Mouse (Mus musculus) megakaryocyte, embryonic 14.5 days (primary cell): ENCODE data around the gene Alyref. TPM values are rescaled to one million over a fixed set of nuclear protein-coding genes. Genes with fewer than 3 reads are reported as not detected.
"Not testable (repeated sequence)": the region's sequence is repeated elsewhere in the genome, so short reads cannot be mapped to it uniquely, and the experiment has no call there.

Experiments used
- H3K27me3 ChIP-seq: replicated peaks from 2 replicates; pipeline ENCODE3; 2012; ENCODE audit warnings: inconsistent platforms
- H3K36me3 ChIP-seq: replicated peaks from 2 replicates; pipeline ENCODE3; 2012; ENCODE audit warnings: low read length, inconsistent platforms, mixed read lengths
- H3K4me1 ChIP-seq: 2 replicates; pipeline ENCODE4 v1.6.1; 2012; ENCODE audit warnings: inconsistent platforms
- H3K4me3 ChIP-seq: replicated peaks from 2 replicates; pipeline ENCODE3; 2012; ENCODE audit warnings: moderate library complexity, mild to moderate bottlenecking, inconsistent platforms
- H3K9me3 ChIP-seq: 2 replicates; pipeline ENCODE4 v1.6.1; 2012; ENCODE audit warnings: inconsistent platforms
- FLI1 ChIP-seq: IDR thresholded peaks from 2 replicates; pipeline ENCODE4 v1.6.1; 2012; ENCODE audit warnings: low read length, inconsistent platforms, mixed read lengths
- GATA1 ChIP-seq: IDR thresholded peaks from 3 replicates; pipeline ENCODE4 v1.6.1; 2012; ENCODE audit warnings: mixed read lengths, low read length, inconsistent platforms, borderline replicate concordance
- polyA plus RNA-seq: library from polyadenylated mRNA; stranded (reverse); fragments of >175 nt; gene quantifications from 2 replicates; pipeline ENCODE4 v1.2.3, GENCODE M21; 2012; ENCODE audit warnings: low replicate concordance; ENCODE audit not compliant: insufficient read depth

Alyref gene
- polyA plus RNA-seq, 1 experiment: 253 TPM

DNA sequence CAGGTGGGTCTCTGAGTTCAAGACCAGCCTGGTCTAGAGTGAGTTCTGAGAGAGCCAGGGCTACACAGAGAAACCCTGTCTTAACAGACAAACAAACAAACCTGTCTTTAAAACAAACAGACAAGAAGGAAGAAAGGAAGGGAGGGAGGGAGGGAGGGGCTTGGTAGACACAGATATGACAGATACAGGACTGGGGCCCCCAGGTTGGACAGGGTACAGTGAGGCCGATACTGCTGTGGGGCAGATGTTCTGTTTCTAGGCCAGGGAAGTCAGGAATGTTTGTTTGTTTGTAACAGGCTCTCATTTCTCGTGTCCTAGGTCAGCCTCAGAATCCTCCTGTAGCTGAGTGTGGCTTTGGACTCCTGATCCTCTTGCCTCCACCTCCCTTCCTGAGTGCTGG lies 5.4 kb upstream of the Alyref start:
- Histone ChIP-seq H3K9me3 (no peaks in the 10 kb centered on the region), H3K4me1 (peaks cover 59% of the 10 kb centered on the region), H3K4me3 (no peak overlapping the region), H3K36me3 (peaks cover 85% of the 10 kb centered on the region), H3K27me3 (no peaks in the 10 kb centered on the region)
- TF ChIP-seq FLI1 (no peak), GATA1 (no peak)

DNA sequence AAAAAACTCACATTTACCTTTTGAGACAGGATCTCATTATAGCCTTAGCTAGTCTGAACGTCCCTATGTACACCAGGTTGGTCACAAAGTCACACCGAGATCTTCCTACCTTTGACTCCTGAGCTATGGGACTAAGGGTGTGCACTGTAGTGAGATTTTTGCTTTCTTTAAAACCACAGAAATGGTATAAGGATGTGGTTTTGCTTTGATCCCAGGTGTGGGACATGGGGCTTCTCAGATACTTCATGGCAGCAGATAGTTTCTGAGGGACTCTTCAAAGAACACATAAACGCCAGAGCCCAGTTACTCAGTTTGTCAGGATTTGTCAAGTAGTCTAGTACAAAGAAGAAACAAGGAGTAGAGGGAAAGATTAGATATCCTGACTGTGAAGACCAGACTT lies 2.6 kb upstream of the Alyref start:
- Histone ChIP-seq H3K9me3 (no peaks in the 10 kb centered on the region), H3K27me3 (no peaks in the 10 kb centered on the region), H3K4me1 (peaks cover 54% of the 10 kb centered on the region), H3K36me3 (peaks cover 66% of the 10 kb centered on the region), H3K4me3 (no peak overlapping the region)
- TF ChIP-seq FLI1: no peak
- no peak for TF ChIP-seq GATA1

DNA sequence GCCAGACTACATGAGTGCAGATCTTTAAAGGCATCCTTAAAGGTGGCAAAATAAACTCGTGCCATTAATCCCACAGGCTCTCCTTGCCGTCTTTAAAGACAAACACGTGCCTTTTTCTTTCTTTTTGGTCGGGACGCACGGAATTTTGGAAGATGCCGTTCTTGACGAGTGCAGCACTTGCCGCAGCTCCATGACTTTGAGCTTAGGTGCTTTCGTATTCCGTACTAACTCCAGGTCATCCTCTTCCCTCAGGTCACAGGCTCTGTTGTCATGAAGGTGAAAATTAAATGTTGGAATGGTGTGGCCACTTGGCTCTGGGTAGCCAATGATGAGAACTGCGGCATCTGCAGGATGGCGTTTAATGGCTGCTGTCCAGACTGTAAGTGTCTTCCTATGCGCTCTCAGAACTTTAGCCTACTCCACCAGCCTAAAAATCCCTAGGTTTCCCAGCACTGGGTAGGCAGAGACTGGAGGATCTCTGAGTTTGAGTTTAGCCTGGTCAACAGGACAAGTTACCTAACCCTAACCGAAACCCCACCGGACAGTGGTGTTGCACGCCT lies 905 bp upstream of the Alyref start:
- Histone ChIP-seq H3K9me3 (no peaks in the 10 kb centered on the region), H3K4me1 (peaks cover 62% of the 10 kb centered on the region), H3K4me3 (peak overlapping the region; percentile 96), H3K27me3 (no peaks in the 10 kb centered on the region), H3K36me3 (peaks cover 64% of the 10 kb centered on the region)
- TF ChIP-seq GATA1: no peak
- TF ChIP-seq FLI1: no peak

DNA sequence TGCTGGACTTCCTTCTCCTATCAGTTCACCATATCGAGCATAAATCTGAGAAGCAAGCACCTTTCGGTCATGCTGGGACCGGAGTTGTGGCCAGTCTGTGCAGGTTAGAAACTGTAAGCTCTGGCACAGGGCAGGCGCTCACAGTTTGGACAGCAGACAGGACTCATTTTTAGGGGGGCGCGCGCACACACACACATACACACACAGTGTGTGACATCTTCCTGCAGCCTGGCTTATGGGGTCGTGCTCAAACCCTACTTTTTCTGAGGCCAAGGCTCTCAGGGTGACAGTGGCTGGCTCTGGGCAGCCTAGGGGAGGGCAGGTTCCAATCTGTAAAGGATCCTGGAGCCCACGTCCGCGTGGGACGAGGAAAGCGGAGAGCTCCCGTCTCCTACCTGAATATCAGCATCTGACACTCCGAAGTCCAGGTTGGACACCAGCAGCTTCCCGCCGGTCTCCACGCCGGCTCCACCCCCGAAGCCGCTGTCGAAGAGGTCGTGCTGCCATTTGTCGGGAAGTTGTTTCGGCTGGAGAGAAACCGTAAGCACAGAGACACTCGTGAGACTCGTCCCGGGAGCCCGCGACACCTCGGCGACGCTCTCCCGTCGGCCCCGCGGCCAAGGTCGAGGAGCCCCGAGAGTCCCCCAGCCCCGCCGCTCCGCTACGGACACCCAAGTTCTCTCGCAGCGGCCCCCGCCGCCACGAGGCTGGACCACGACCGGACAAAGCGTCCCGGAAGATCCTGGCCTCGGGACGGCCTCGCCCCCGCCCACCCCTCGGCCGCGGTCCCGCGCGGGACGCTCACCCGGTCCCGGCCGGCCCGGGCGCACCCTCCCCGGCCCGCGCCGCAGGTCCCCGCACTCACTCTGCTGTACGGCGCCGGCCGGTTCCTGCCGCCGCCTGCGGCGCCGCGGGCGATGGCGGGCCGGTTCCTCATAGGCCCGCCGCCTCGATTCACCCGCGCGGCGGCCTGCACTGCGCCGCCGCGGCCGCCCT lies 627 bp downstream of the Alyref start:
- TF ChIP-seq FLI1: no peak
- TF ChIP-seq GATA1: no peak
- H3K36me3 ChIP-seq: peaks cover 64% of the 10 kb centered on the region
- H3K4me1 ChIP-seq: peaks cover 66% of the 10 kb centered on the region
- H3K27me3 ChIP-seq: no peaks in the 10 kb centered on the region
- peak overlapping the region; percentile 96 for H3K4me3 ChIP-seq
- no peaks in the 10 kb centered on the region for H3K9me3 ChIP-seq

DNA sequence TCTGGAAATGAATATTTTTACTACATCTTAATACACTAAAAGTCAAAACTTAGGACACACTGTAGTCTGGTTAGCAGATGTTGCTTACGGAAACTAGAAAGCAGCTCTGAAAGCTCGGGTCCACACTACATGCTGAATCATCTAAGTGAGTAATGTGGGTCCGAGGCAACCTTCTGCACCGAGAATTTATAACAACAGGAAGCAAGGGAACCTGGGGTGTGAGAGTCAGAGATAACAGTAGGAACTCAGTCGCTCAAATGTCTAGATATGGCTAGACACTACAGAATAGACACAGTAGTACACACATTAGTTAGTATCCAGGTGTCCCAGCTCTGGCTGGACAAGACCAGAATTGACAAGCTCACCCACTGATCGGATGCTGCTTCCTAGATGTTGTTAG lies 9.6 kb downstream of the Alyref start:
- Histone ChIP-seq H3K4me3 (peak overlapping the region; percentile 8), H3K36me3 (peaks cover 87% of the 10 kb centered on the region), H3K27me3 (no peaks in the 10 kb centered on the region), H3K4me1 (peaks cover 19% of the 10 kb centered on the region), H3K9me3 (no peaks in the 10 kb centered on the region)
- TF ChIP-seq FLI1: no peak
- TF ChIP-seq GATA1: no peak

DNA sequence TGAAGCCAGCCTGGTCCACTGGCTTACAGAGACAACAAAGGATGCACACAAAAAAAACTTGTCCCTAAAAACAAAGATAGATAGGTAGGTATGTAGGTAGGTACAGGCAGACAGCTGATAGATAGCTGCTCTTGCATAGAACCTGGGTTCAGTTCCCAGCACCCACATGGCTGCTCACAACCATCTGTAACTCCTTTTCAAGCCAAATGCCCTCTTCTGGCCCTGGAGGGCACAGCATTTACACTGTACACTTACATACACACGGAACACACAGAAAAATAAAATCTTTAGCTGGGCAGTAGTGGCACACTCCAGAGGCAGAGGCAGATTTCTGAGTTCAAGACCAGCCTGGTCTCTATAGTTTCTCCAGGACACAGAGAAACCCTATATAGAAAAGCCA lies 14.2 kb downstream of the Alyref start:
- TF ChIP-seq GATA1 (no peak), FLI1 (no peak)
- Histone ChIP-seq H3K4me1 (peaks cover 36% of the 10 kb centered on the region), H3K9me3 (no peaks in the 10 kb centered on the region), H3K36me3 (peaks cover 58% of the 10 kb centered on the region), H3K27me3 (no peaks in the 10 kb centered on the region), H3K4me3 (no peak overlapping the region)

DNA sequence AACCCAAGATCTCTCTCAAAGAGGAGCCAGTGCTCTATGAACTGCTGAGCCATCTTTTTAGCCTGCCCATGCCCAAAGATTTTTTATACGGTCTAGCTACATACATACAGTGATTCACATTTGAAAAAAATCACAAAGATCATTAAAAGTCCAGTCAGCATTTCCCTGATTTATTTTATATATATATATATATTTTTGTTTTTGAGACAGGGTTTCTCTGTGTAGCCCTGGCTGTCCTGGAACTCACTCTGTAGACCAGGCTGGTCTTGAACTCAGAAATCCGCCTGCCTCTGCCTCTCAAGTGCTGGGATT lies 15.2 kb downstream of the Alyref start:
- H3K9me3 ChIP-seq, H3K4me3 ChIP-seq, H3K27me3 ChIP-seq: not testable (repeated sequence)
- Histone ChIP-seq H3K36me3 (peaks cover 60% of the 10 kb centered on the region), H3K4me1 (peaks cover 38% of the 10 kb centered on the region)

DNA sequence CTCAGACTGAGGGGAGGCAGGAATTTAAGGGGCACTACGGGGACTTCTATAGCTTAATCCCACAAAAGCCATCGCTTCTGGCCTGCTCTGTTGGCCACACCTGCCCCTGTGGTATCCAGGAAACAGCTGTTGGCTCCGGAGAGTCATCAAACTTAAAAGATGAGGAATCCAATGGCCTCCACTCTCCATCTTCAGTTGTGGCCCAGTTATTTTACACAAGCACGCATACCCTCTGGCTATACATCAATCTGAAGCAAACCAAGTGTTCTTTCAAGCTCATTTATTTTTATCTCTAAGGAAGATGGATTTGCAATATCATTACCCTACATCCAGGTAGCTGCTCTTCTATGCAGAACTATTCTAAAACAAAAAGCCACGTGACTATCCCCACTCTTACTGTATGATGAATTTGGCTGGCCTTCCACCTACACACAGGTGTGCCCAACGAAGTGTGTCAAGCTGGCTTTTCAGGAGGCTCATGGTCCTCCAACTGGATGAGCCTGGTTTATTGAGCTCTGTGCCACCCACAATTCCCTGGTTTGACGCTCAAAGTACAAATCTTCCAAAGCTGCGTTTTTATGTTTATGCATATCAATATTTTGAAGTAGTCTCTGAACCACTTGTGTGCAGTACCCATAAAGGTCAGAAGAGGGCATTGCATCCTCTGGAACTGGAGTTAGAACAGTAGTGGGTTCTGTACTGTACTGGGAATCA lies 15.7 kb downstream of the Alyref start:
- Histone ChIP-seq H3K27me3 (no peaks in the 10 kb centered on the region), H3K4me3 (peak overlapping the region; percentile 98), H3K4me1 (peaks cover 43% of the 10 kb centered on the region), H3K36me3 (peaks cover 60% of the 10 kb centered on the region), H3K9me3 (no peaks in the 10 kb centered on the region)
- TF ChIP-seq FLI1: no peak
- no peak for TF ChIP-seq GATA1

DNA sequence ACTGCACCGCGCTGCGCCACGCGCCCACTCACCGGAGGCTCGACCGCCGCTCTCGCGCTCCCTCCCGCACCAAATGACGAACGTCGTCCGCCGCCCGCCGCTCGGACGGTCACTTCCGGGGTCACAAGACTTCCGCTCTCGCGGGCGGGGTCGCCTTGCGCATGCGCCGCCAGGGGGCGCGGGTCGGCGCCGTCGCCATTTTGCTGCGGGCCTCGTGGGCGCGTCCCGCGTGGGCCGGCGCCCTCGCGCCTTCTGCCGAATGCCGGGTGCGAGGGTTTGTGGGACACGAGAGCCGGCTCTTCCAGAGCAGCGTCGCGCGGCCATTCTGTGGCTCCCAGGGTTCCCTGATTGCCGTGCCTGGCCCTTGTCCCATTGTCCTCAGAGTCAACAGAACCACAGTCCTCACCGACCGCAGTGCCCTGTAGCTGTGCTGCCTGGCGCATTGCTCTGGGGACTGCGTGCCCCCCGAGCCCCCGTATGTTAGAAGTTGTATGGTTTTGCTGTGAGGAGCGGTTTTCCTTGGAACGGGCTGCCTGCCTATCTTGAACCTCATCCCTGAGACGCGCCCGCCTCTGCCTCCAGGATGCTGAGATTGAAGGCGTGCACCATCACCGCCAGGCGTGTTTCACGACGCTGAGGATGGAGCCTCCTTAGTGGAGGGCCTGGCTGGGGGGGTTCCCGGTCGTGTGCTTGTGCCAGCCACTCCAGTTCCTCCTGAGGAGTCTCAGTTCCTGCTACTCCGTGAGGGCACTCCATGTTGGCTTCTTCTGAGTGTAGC lies 16.5 kb downstream of the Alyref start, which contains the start of gene Arhgdia:
Gene Arhgdia, minus strand, starts transcription at position 135 of the 778 bp plus-strand sequence.
- no peak; the same call in 1 of the 2 replicates for TF ChIP-seq FLI1
- TF ChIP-seq GATA1: no peak
- Histone ChIP-seq H3K27me3 (no peaks in the 10 kb centered on the region), H3K4me3 (peak within 1 kb of the TSS; percentile 98), H3K4me1 (peaks cover 51% of the 10 kb centered on the region), H3K36me3 (peaks cover 60% of the 10 kb centered on the region), H3K9me3 (no peaks in the 10 kb centered on the region)

DNA sequence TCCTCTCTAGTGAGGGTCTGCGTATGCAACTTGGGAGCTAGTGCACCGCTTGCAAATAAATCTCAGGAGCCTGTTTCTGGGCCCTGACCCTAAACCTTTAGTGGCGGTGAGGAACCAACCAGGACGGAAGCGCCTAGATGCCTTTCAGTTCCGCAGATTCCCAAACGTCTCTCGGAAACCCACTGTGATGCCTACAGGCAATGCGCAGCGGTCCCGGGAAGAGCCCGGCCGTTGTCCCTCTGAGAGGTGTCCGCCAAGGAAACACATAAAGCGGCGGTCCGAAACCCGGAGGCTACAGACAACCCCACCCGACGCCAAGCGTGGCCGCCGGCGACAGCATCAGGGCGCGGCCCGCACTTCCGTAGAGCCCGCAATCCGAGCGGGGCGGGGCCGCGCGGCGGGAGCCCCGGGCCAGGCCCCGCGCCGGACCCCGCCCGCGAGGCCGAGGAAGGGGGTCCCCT lies 17.3 kb downstream of the Alyref start:
- Histone ChIP-seq H3K36me3 (peaks cover 60% of the 10 kb centered on the region), H3K27me3 (no peaks in the 10 kb centered on the region), H3K9me3 (no peaks in the 10 kb centered on the region), H3K4me1 (peaks cover 59% of the 10 kb centered on the region), H3K4me3 (peak overlapping the region; percentile 98)
- no peak for TF ChIP-seq GATA1
- TF ChIP-seq FLI1: no peak
